ENCODE assay signal across 13 mouse cellular contexts in the genomic region with DNA sequence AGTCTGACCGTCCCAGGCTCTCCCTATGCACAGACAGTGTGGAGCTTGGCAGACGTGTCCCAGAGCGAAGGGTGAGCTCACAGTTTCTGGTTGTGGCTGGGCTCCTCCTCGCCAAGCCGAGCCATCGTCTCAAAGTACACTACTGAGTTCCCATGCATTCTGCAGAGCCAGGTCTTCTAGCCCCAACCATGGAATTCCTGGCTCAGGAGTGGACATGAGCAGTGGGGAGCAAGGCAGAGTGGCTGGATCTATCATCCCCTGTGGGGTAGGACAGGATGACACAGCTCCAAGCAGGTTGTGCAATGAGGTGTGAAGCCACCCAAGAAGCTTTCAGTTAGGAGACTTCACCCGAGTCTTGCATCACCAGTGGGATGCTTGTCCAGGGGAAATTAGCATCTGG.
"Had no signal": no experiment of that assay in that cellular context is flagged by ENCODE, and none has a peak within 500 bp of the region (broad histone marks: within the 10 kb centered on the region; RNA-seq: fewer than 3 reads in every experiment).

No protein-coding gene starts in this region.

- H3K9ac ChIP-seq: limb, embryonic 13.5 days; liver, embryonic 12.5 days; liver, embryonic 15.5 days; lung, embryonic 15.5 days; neural tube, embryonic 12.5 days; neural tube, embryonic 15.5 days had no signal

- ATAC-seq: liver, embryonic 12.5 days had no signal

- H3K36me3 ChIP-seq: limb, embryonic 10.5 days; limb, embryonic 13.5 days; liver, embryonic 12.5 days; liver, embryonic 15.5 days; lung, embryonic 15.5 days; neural tube, embryonic 12.5 days; neural tube, embryonic 15.5 days had no signal

- H3K4me2 ChIP-seq: limb, embryonic 13.5 days; liver, embryonic 12.5 days; liver, embryonic 15.5 days; lung, embryonic 15.5 days; midbrain, embryonic 11.5 days; neural tube, embryonic 12.5 days; neural tube, embryonic 15.5 days had no signal

- H3K27ac ChIP-seq: limb, embryonic 10.5 days; limb, embryonic 13.5 days; liver, embryonic 12.5 days; liver, embryonic 15.5 days; lung, embryonic 15.5 days; neural tube, embryonic 12.5 days; stomach, postnatal 0 days had no signal

- H3K4me3 ChIP-seq: limb, embryonic 10.5 days; limb, embryonic 13.5 days; liver, embryonic 12.5 days; liver, embryonic 15.5 days; lung, embryonic 15.5 days; megakaryocyte, embryonic 14.5 days; neural tube, embryonic 12.5 days; neural tube, embryonic 15.5 days had no signal

- H3K9me3 ChIP-seq: limb, embryonic 10.5 days; limb, embryonic 13.5 days; liver, embryonic 12.5 days; liver, embryonic 15.5 days; lung, embryonic 15.5 days; megakaryocyte, embryonic 14.5 days; neural tube, embryonic 12.5 days; neural tube, embryonic 15.5 days had no signal

- H3K4me1 ChIP-seq: liver, embryonic 12.5 days; liver, embryonic 15.5 days; lung, embryonic 15.5 days; megakaryocyte, embryonic 14.5 days had no signal

- DNase-seq: kidney, adult 9 months; lung, adult 18-20 months; right cerebral cortex, adult 18-20 months had no signal
